Mouse (Mus musculus): ENCODE data around the gene Zscan18. TPM values are rescaled to one million over a fixed set of nuclear protein-coding genes. Genes with fewer than 3 reads are reported as not detected.

The Zscan18 gene
- 1 to 10 TPM; 1.3 to 2.1 TPM for total RNA-seq (2023)

GRCm38 (mm10) chr7:12802866-12803726 is at the start of gene Zscan18:
Gene Zscan18 (minus strand): TSS chr7:12803635.

DNA sequence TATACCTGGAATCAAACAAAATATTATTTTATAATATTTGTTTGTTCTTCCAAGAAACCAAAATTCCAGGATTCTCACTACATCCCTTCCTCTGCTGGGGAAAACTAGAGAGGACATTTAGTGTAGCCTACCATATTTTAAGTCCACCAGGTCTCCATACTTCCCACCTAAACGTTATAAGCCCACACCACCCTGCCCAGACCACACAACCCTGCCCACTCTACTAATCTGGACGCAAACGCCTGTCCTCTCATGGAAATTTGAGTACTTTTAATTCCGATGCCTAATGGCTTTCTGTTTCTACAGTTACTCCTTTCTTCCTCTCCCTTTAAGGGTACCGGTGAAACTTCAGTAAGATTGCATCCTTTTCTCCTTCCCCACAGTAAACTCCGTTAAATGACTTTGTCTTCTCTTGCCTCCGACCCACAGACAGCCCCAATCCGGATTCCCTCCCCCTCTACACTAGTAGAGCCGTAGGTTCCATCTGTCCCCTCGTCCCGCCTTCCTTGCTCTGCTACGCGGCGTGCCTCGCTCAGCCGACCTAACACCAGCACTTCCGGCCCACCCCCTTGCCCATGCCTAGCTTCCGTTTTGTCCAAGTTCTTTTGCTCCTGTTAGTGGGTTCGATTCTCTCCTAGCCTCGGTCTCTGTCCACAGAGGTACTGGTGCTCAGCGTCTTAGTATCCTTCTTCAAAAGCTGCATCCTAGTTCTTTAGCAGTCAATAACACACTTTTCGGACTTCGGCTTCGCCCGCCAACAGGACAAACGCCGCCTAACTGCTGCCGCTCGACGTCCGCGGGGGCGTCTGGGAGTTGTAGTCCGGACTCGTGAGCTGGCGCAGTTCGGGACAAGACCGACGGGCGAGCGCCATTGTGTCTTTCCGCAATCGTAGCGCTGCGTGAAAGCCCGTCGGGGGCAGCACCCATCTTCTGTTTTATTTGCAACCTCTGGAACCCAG is 31.0 kb upstream of the Zscan18 start, which contains the start of gene Zfp110:
Zfp110 (plus strand) TSS at position 600 of the 959 bp plus-strand sequence.

DNA sequence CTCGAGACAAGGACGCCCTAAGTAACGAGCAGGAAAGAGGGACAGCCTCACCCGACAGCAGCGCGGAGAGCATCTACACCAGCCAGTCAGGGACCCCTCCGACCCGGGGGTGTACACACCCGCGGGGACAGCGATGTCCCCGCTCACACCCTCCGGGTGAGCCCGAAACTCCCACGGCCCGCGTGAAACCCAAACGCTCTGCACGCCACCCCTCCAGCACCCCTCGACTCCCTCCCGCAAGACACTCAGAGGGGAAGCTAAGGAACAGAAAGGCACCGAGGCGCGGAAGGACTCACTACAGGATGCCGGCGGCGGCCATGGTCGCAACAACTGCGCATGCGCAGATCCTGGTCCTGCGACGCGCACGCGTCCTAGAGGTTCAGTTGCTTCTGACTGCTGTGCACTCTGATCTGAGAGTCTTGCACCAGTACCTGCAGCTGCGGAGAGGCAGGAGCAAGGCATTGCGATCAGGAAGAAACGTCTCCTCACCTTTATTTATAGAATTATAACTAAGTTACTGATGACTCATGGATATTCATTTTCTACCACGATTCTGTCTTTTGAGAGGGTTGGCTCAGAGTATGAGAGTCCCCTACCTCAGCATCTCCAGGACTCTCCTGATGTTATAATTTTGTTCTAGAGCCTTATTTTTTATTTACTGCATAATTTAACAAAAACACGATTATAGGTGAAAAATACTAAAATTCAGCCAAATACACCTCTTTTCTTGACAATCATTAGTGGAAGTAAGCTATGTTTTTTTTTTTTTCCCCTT is 15.3 kb upstream of the Zscan18 start, which contains the start of gene Zfp329:
Zfp329 (minus strand) TSS at position 338 of the 775 bp plus-strand sequence.

DNA sequence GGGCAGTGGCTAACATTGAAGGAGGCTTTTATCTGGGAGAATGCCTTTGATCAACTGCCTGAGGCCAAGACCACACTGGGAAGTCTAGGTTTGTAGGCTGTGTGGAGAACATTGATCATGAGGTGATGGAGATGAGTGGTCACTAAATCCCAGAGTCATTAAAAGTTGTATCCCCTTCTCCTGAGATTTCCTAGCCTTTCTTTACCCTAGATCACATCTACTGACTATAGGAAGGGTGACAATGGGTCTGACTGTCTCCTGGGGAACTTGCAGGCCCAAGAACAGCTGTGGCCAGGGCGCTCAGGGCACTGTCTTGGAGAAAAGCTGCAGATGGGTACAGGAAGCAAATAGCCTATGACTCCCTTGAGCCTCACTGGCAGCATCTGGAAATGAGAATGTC is 68.5 kb downstream of the Zscan18 start, which contains the start of gene Vmn2r56:
Vmn2r56 (minus strand) TSS at position 101 of the 400 bp plus-strand sequence.

Other genes starting within 250 kb of the Zscan18 start
- gene Vmn2r53, start 194.8 kb downstream of the Zscan18 start, total RNA-seq (2023) = under 1 TPM; 0.04 TPM
- gene Vmn2r54, start 163.3 kb downstream of the Zscan18 start, total RNA-seq (2023) = not detected
- gene Vmn2r55, start 118.6 kb downstream of the Zscan18 start, total RNA-seq (2023) = not detected
- gene Vmn2r56, start 68.6 kb downstream of the Zscan18 start, total RNA-seq (2023) = not detected
- gene Zfp329, start 15.2 kb upstream of the Zscan18 start, total RNA-seq (2023) = 1 to 10 TPM; 3.9 to 4.4 TPM
- gene Zfp110, start 31.1 kb upstream of the Zscan18 start, total RNA-seq (2023) = 10 to 100 TPM; 23.4 to 24.6 TPM
- gene Zfp128, start 77.5 kb upstream of the Zscan18 start, total RNA-seq (2023) = 1 to 10 TPM; 1.2 to 1.4 TPM
- 1 to 10 TPM; 5.5 to 6.7 TPM for gene Zscan22, start 94.2 kb upstream of the Zscan18 start, total RNA-seq (2023)
- gene Rps5, start 118.7 kb upstream of the Zscan18 start, total RNA-seq (2023) = 100 to 1,000 TPM; 779 to 842 TPM
- gene Rnf225, start 123.8 kb upstream of the Zscan18 start, total RNA-seq (2023) = under 1 TPM; 0.33 to 0.40 TPM
- gene Zfp324, start 162.2 kb upstream of the Zscan18 start, total RNA-seq (2023) = 1 to 10 TPM; 2.4 to 3.3 TPM
- 1 to 10 TPM; 3.0 to 4.6 TPM for gene Zfp446, start 174.2 kb upstream of the Zscan18 start, total RNA-seq (2023)
- not detected for gene Slc27a5, start 194.6 kb upstream of the Zscan18 start, total RNA-seq (2023)
- gene Trim28, start 195.5 kb upstream of the Zscan18 start, total RNA-seq (2023) = 100 to 1,000 TPM; 166 to 184 TPM
- gene Zbtb45, start 206.4 kb upstream of the Zscan18 start, total RNA-seq (2023) = 10 to 100 TPM; 14.6 to 15.6 TPM
- gene Chmp2a, start 231.2 kb upstream of the Zscan18 start, total RNA-seq (2023) = 100 to 1,000 TPM; 146 to 163 TPM
- 10 to 100 TPM; 86.2 to 93.4 TPM for gene Ube2m, start 234.6 kb upstream of the Zscan18 start, total RNA-seq (2023)

Measured in neutrophil, adult 83 days (primary cell).